Mouse (Mus musculus) common myeloid progenitor, adult 5-6 weeks (primary cell): Measurements from ENCODE around the gene Arid1b. TPM values are rescaled to one million over a fixed set of nuclear protein-coding genes. Genes with fewer than 3 reads are reported as not detected.

Experiments
- ATAC-seq: replicated peaks from 2 replicates; pipeline ENCODE4 v1.8.0; 2016; ENCODE audit warnings: low read depth, mild to moderate bottlenecking, moderate TSS enrichment, inconsistent platforms; ENCODE audit not compliant: poor library complexity, severe bottlenecking
- total RNA-seq: library from RNA; stranded (forward); fragments of 200-1000, 187-1606 nt; gene quantifications from 2 replicates; pipeline ENCODE4 v1.2.3, GENCODE M21; 2017

The Arid1b gene
- total RNA-seq, 1 experiment from 2014 or later, result 48.6 TPM

DNA sequence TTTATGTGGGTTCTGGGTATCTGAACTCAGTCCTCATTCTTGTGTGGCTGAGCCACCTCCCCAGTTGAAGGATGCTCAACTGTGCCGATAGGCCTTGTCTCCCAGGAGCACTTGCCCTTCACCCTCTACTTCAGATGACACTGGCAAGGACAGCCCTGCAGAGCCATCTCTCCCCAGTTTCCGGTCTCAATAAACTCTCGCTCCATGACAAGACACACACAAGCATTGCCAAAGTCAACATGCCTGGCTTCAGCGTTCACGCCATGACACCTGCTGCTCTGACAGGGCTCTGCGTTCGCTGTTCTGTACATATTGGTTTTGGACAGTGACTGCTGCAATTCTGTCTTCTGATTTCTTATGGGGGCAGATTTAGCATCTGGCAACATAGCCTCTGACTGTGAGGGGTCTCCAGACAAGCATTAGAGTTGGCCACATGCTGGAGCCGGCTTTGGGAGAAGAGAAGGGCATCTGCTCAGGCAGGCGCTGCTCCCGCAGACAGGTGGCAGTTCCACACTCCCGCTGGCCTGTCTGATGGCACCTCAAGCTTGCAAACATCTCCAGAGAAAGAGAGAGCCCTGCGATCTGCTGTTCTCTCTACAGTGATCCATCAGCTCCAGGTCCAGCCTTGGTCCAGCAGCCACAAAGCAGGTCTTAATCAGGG lies 392.9 kb downstream of the Arid1b start:
- ATAC-seq, result no peak

DNA sequence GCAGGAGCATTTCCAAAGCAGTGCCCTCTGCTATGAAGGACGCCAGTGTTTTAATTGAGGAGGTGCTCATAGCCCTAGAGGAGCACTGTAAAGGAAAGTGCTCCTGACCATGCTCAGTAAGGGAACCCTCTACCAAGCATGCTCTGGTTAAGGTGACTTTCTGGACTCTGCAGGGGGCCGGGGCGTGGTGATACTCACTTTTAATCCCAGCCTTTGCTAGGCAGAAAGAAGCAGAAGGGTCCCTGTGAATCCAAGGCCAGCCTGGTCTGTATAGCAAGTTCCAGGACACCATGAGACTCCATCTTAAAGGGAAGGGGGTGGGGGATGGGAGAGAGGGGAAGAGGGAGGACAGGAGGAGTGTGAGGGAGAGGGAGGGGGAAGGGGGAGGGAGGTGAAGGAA lies 394.2 kb downstream of the Arid1b start:
- ATAC-seq, result no peak

DNA sequence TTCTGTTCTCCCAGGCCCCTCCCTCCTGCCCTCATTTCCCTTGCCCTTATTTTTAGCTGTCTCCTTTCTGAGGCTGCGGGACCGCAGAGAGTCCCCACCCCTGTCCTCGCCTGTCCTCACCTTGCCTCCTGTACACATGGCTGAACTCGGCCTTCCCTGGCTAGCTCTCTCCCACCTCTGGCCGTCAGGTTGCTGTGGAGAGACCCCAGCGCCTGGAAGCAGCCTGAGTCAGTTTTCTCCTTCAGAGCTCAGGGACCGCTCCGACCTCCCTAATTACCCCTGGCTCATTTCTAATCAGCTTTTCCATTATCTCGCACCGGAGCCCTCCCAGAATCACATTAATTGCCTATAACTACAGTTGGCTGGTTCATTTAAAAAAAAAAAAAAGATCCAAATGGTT lies 396.6 kb downstream of the Arid1b start:
- no peak for ATAC-seq

DNA sequence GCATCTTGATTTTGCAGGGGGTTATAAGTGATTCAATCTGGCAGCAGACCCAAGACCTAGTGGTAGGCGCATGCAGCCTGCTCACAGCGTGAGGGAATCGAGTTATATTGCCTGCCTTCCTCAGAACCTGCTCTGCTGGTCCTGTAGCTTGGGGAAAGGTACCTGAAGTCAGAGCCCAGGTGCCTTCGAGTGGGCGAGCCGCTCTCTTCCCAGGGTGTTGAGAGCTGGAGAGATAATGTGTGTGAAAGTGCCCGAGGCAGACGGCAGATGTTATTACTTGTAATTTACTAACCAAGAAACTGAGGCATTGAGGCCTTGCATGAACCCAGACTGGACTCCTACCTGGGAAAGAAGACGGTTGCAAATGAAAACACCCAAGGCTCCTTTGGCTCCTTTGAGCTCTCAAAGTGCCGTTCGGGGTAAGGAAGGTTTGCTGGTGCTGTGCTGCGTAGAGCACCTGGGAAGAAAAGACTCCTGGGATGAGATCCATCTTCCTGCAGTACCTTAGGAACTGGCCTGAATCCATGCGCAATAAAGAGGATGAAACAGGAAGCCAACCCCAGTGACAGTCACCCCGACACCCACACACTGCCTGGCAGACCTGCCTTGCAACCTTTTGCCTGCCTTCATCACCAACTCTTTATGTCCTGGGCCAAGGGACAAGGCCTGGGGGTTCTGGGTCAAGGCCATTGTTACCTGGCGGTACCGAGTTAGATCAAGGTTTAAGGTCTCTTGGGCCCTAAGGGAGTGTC lies 401.5 kb downstream of the Arid1b start:
- no peak for ATAC-seq

DNA sequence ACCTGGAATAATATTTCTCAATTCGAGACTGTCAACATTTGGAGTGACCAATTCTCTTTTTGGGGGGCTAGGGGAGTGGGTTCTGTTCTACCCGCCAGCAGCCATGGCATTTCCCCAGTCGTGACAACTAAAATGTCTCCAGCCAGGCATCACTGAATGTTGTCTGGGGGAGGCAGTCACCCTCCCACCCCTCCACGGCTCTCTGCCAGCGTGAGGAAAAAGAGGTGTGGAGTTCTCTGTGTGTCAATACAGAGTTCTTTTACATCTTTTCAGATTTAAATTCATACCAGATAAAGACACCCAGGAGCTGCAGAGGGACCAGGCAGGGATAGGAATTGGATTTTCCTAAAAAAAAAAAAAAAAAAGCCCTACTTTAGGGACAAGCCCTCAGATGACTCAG lies 402.1 kb downstream of the Arid1b start:
- no peak for ATAC-seq
